Mouse (Mus musculus): Measurements from ENCODE around the gene Trdn.
A peak's percentile ranks its signal among the peaks of the same experiment; 100 is the strongest.

The Trdn gene

GRCm38 (mm10) chr10:33080254-33080653 is at the start of gene Trdn:
TSS of gene Trdn (plus strand) at chr10:33080554.
- DNase-seq: no peak

- no peak for DNase-seq
Observed at GRCm38 (mm10) chr10:33060771-33061170, 19.6 kb upstream of the Trdn start.

GRCm38 (mm10) chr10:33065566-33065965 is 14.8 kb upstream of the Trdn start:
- DNase-seq: no peak

- no peak for DNase-seq
Observed at GRCm38 (mm10) chr10:33073126-33073525, 7.2 kb upstream of the Trdn start.

DNA sequence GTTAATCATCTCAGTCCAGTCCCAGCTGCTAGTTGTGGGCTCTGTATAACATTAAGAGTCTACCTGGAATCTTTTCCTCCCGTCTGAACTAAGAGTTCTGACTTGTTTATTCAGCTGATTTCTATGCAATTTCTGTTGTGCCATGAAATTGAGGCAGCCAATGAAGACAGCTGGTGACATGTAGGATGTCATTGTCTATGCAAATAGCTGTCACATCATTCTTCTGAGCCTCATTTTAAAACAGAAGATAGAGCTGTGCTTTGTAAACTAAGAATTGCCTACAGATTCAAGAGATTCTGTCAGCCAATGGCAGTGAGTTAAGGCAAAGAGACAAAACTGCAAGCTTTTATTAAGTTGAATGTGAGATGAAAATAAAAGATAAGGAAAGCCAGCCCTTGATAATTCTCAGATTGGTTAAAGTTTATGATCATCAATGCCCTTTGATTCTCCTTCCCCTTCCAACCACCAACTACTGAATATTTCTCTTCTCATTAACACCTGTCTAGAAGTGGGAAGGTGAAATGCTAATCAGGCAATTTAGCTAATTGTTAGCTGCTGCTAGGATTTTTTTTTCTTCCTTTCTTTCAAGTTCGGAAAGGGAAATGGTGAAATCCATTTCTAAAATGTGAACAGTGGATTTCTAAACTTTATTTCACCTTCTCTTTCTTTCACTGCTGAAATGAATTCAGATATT is 1.9 kb downstream of the Trdn start:
- DNase-seq: no peak

GRCm38 (mm10) chr10:33082961-33083626 is 2.7 kb downstream of the Trdn start:
- no peak for DNase-seq

DNA sequence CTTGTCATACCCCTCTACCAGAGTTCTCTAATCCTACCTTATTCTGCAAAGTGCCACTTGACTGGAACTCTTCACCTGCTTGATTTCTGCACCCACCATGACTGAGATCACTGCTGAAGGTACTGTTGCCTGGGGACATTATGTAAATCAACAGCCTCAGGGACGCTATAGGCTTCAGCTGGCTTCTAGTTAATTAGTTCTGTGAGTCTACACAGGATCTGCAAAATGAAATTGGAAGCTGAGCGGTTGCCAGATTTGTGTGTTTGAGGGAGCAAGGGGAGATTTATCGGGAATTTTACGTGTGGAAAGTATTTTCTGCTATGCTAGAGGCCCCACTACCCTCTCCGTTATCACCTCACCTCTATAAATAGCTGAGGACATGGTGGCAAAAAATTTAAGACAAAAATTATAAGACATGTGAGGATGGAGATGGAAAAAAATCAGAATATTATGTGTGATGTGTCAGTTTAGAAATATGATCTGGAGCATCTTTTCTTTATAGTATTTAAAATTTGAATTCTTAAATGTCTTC is 3.3 kb downstream of the Trdn start:
- DNase-seq: no peak

DNA sequence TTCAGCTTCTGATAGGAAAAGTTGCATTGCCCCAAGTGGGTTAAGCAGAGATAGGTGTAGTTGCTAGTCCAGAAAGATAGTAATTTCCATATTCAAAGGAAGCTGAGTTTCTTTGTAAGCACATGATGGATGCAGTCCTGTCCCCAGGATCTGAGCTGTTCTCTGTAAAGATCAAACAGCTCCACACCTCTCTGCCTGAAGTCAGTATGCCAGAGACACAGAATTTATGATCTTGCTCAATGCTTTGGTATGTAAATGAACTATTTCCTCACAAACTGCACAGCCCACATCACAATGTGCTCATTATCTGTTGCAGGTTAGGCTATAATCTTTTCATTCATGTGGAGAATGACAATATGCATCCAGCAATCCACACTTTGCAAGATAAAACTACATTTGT is 8.0 kb downstream of the Trdn start:
- DNase-seq: no peak

GRCm38 (mm10) chr10:33092400-33092799 is 12.0 kb downstream of the Trdn start:
- DNase-seq: no peak

GRCm38 (mm10) chr10:33107942-33108341 is 27.6 kb downstream of the Trdn start:
- DNase-seq: no peak

- no peak for DNase-seq
Observed at GRCm38 (mm10) chr10:33123028-33123427, 42.7 kb downstream of the Trdn start.

- DNase-seq: no peak
Observed at GRCm38 (mm10) chr10:33144911-33145310, 64.6 kb downstream of the Trdn start.

DNA sequence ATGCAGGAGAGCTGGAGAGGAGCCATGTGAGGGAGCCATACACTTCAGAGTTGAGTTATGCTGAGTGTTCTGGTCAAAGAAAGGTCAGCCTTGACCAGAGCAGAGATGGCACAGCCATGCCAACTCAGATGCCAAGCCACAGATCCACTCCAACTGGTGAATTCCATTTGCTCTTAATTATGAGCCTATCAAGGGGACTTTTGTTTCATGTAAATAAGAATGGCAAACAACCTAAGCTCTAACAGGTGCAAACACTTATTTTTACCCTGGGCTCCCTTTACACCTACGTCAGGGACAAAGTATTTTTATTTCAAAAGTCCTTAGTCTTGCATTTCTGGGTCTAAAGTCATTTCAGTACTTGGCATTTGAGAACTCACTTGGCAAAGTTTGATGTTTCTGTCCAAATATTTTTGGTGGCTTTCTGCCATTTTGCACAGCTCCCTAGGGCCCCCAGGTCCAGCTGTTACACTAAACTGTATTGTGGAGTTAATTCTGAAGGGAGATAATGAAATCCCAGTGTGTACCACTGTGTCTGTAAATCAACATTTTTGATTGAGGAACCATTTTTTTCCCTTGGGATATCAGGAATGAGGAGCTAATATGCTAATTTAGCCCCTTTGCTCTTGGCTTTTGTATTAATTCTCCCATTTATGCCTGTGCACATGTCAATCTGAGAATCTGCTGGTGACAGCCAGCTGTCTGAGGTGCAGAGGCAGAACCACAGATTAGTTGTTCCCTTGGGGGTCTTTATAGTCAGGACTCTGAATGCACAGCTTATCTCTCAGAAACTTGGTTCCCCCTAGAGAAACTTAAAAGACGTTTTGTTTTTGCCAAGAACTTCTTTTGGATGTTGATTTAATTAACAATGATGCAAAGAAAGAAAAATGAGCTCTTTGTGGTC is 99.6 kb downstream of the Trdn start:
- DNase-seq: no peak

GRCm38 (mm10) chr10:33189031-33189430 is 108.7 kb downstream of the Trdn start:
- DNase-seq: no peak

GRCm38 (mm10) chr10:33195919-33196318 is 115.6 kb downstream of the Trdn start:
- no peak for DNase-seq

GRCm38 (mm10) chr10:33198257-33198656 is 117.9 kb downstream of the Trdn start:
- no peak for DNase-seq

- no peak for DNase-seq
Observed at GRCm38 (mm10) chr10:33210411-33210810, 130.1 kb downstream of the Trdn start.

GRCm38 (mm10) chr10:33253911-33254310 is 173.6 kb downstream of the Trdn start:
- no peak for DNase-seq

DNA sequence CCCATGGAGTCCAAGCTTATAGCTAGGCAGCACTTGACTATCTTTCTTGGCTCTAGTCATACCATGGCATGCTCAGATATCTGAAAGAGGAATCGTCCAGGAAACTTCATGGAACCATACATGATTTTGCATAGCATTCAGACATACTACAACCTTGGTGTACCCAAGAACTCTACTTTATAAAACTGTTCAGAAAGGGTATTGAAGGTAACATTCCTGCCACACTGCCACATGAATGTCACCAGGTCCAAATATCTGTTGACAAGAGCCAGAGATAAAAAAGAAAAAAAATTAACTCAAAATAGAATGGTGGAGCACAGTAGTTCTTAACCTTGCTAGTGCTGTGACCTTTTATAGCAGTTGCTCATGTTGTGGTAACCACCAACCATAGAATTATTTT is 175.8 kb downstream of the Trdn start:
- no peak for DNase-seq

GRCm38 (mm10) chr10:33304982-33305381 is 224.6 kb downstream of the Trdn start:
- peak; percentile 7 to 59 for DNase-seq

GRCm38 (mm10) chr10:33353026-33353425 is 272.7 kb downstream of the Trdn start:
- DNase-seq: no peak

GRCm38 (mm10) chr10:33366521-33366920 is 286.2 kb downstream of the Trdn start:
- DNase-seq: no peak

DNA sequence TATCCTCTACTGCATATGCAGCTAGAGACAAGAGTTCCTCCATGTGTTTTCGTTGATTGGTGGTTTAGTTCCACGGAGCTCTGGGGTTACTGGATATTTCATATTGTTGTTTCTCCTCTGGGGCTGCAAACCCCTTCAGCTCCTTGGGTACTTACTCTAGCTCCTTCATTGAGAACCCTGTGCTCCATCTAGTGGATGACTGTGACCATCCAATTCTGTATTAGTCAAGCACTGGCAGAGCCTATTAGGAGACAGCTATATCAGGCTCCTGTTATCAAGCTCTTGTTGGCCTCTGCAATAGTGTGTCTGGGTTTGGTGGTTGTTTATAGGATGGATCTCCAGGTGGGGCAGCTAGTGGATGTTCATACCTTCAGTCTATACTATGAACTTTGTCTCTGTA is 290.2 kb downstream of the Trdn start:
- no peak for DNase-seq
